Mouse (Mus musculus): ENCODE measurements around the gene AW209491.

The AW209491 gene

DNA sequence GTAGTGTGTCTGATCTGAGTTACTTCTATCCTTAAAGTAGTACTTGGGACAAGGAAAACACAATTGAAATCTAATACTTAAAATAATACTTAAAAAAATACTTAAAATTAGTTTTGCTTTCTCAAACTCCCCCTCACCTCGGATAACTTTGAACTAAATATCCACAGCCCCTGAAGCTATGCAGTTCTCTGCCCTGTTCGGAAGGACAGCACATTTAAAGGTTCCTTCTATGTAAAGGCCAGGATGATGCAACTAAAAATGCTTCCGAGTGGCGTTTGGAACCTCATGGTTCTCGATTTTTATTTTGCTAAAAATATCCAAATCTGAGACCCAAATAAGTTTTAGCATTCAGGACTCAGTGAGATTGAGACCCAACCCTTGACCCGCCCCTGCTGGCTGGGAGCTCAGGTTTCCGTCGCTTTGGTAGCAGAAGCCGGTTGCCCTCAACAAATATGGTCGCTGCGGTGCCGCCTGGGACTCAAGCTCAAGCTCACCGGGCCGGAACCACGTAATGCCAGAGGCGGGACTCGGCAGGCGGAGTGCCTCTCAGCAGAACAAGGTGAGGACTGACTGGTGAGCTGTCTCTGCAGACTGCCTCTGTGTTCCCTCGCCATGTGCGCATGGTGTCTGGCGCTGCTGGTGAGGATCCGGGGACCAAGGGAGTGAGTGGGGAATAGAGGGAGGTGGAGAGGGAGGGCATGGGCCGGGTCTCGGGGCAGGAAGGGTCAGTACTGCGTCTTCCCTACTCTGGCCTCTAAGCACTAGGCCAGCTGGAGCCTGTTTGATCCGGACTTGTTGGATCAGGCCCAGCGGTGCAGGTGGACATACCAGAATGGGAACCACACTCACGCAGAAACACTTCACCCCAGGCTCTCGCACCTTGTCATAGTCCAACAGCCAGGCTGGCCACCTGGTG, at the start of gene AW209491:
TSS of gene AW209491 (plus strand) at position 429 of the 916 bp plus-strand sequence.
- DNase-seq (ENCODE audit: low spot score in 2 of 2): peak; percentile 91 to 92

GRCm38 (mm10) chr13:14580392-14580791, 49.6 kb upstream of the AW209491 start:
- no peak for DNase-seq (ENCODE audit: low spot score in 2 of 2)

DNA sequence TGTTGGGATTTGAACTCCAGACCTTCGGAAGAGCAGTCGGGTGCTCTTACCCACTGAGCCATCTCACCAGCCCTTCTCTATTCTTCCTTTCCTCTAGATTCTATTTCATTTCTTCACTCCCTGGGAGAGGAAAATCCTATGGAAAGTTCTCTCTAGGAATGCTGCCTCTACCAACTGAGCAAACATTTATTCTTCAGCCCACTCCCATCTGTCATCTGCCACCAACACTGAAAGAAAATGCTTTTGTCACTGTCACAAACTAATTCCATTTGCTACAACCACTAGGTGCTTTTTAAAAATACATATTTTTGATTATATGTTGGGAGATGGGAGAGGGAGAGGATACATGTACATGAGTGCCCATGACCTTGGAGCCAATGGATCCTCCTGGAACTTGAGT, 27.2 kb upstream of the AW209491 start:
- DNase-seq (ENCODE audit: low spot score in 2 of 2): no peak

- DNase-seq (ENCODE audit: low spot score in 2 of 2): no peak
Observed at GRCm38 (mm10) chr13:14607616-14608015, 22.3 kb upstream of the AW209491 start.

GRCm38 (mm10) chr13:14612463-14612862, 17.5 kb upstream of the AW209491 start:
- no peak for DNase-seq (ENCODE audit: low spot score in 2 of 2)

- peak; percentile 87 to 93 for DNase-seq (ENCODE audit: low spot score in 2 of 2)
Observed at GRCm38 (mm10) chr13:14612926-14613529, 16.9 kb upstream of the AW209491 start, which contains the start of the genes Mrpl32 and Psma2. TSS of gene Mrpl32 (minus strand) at chr13:14613165. TSS of gene Psma2 (plus strand) at chr13:14613240.

DNA sequence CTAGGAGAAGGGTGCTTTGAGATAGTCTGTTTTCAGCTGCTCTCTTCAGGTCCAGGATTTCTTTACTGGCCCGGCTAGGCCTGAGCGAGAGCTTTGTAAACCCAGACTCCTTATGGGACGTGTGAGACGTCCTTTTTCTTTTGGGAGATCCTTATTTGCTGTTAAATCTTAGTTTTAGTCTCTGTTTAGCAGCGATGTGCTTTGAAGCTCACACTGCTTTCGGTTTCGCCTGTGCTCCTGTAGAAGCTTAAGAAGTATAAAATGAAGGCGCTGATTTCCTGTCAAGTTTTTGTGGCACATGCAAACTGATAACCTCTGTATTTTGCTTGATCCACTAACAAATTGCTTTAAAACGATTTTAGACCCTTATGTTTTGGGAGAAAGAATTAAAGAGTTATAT, 16.4 kb upstream of the AW209491 start:
- no peak for DNase-seq (ENCODE audit: low spot score in 2 of 2)

DNA sequence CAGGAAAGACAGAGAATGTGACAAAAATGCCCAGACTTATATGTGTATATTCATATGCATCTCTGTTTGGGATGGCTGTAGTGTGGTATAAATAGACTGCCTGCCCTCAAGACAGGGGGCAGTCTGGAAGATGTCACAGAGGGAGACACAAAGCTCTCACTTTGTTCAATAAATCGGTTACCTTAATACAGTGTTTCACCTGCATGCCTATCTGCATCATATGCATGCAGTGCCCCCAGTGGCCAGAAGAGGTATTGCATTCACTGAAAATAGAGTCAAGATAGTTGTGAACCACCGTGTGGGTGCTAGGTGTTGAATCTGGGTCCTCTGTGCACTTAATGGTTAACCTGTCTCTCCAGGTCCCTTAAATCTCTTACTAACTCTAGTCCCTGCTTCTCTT, 11.2 kb upstream of the AW209491 start:
- peak; percentile 44 to 57 for DNase-seq (ENCODE audit: low spot score in 2 of 2)

- no peak for DNase-seq (ENCODE audit: low spot score in 2 of 2)
Observed at GRCm38 (mm10) chr13:14639998-14640397, 10.0 kb downstream of the AW209491 start.

DNA sequence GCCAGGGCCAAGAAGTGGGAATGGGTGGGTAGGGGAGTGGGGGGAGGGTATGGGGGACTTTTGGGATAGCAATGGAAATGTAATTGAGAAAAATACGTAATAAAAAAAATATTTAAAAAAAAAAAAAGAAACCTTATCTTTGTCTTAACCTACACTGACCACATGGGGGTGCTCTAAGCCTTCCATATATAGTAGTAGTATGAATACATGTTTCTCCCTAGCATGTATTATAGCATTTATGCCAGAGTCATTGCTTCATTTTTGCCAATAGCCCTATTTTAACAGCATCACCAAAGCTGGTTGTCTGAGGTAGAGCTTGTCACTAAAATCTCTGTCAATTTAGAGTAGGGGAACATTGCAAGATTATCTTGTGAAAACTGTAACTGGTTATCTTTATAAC, 19.3 kb downstream of the AW209491 start:
- no peak for DNase-seq (ENCODE audit: low spot score in 2 of 2)

GRCm38 (mm10) chr13:14667107-14667506, 37.2 kb downstream of the AW209491 start:
- DNase-seq (ENCODE audit: low spot score in 2 of 2): no peak

- peak in 1 of 2 experiments; percentile 16 for DNase-seq (ENCODE audit: low spot score in 2 of 2)
Observed at GRCm38 (mm10) chr13:14670342-14670741, 40.4 kb downstream of the AW209491 start.
